Mouse (Mus musculus) inflammation-experienced regulatory T-cells, adult 16 weeks (primary cell): ENCODE data around the gene Runx1. TPM values are rescaled to one million over a fixed set of nuclear protein-coding genes. Genes with fewer than 3 reads are reported as not detected.

Source experiments
- polyA plus RNA-seq: library from polyadenylated mRNA; unstranded; fragments of 100-300 nt; shearing (Covaris generic); gene quantifications from one replicate; pipeline ENCODE4 v1.2.1, GENCODE M21; 2017

The Runx1 gene
- polyA plus RNA-seq = 32.4 TPM

DNA sequence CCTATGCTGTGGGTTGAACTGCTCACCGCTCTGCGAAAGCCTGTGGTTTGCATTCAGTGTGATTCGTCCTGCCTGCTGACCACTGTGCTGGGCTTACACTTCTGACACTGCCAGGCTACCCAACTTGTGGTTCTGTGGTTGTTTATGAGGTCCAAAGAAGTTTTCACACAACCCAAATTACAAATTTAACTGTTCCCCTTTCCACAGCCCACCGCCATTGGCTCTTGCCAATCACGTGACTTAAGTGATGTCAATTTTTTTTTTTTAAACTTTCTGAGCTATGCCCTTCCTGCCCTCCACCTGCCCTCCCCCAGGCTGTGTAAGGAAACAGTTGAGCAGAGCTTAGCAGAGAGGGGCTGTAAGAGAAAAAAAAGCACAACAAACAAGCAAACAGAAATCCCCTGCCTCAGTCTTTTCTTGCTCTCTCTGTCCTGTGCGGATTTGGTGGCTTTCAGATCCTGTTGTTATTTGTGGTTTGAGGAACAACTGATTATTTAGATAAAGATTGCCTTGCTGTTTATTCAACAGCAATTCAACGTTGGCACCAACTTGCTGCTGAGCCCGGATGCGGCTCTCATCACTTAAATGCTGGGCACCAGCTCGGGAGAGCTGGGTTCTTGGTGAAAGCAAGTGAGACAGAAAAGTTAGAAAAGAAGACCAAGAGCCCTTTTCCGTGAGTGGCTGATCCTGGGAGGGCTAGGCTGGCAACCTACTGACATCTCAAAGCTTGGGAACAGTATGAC lies at the start of gene Runx1:
Gene Runx1 (minus strand): TSS at position 242 of the 743 bp plus-strand sequence.

